Comparison of ENCODE assay signal across 22 mouse cellular contexts in genomic region chr3:37676291-37676690, GRCm38 (mm10). TPM values are rescaled to one million over a fixed set of nuclear protein-coding genes. Genes with fewer than 3 reads are reported as not detected.
DNase-seq lines count a peak whose midpoint lies in the region; ATAC-seq and TF ChIP-seq lines count a peak whose summit lies in the region.
"Had no signal": no experiment of that assay in that cellular context is flagged by ENCODE, and none has a peak within 500 bp of the region (broad histone marks: within the 10 kb centered on the region; RNA-seq: fewer than 3 reads in every experiment).

No protein-coding gene starts in this region.

- H3K4me3 ChIP-seq in heart, postnatal 0 days (ENCODE audit: low read depth, low read length): no peak overlapping the region
- no peak overlapping the region for H3K4me3 ChIP-seq in midbrain, embryonic 10.5 days
- H3K4me3 ChIP-seq in midbrain, postnatal 0 days (ENCODE audit: low read depth, low read length): no peak overlapping the region
- H3K4me3 ChIP-seq: embryonic facial prominence, embryonic 13.5 days; embryonic facial prominence, embryonic 15.5 days; erythroblast, embryonic 14.5 days; forebrain, embryonic 10.5 days; forebrain, embryonic 12.5 days had no signal

- ATAC-seq in heart, postnatal 0 days (ENCODE audit: insufficient read depth, low read depth): no peak
- ATAC-seq in midbrain, postnatal 0 days (ENCODE audit: low FRiP score): no peak
- ATAC-seq: forebrain, embryonic 14.5 days; forebrain, embryonic 16.5 days had no signal

- no peak for TF ChIP-seq CTCF in heart, postnatal 0 days (IDR thresholded peaks at IDR 0.05; ENCODE audit: low read depth)
- TF ChIP-seq CTCF in midbrain, postnatal 0 days (IDR thresholded peaks at IDR 0.05): no peak

- no peaks in the 10 kb centered on the region for H3K9me3 ChIP-seq in heart, postnatal 0 days (replicated peaks; ENCODE audit: control insufficient read depth, low read length)
- no peaks in the 10 kb centered on the region for H3K9me3 ChIP-seq in midbrain, embryonic 10.5 days (replicated peaks)
- H3K9me3 ChIP-seq in midbrain, postnatal 0 days (ENCODE audit: low read length): no peaks in the 10 kb centered on the region
- H3K9me3 ChIP-seq: embryonic facial prominence, embryonic 13.5 days; embryonic facial prominence, embryonic 15.5 days; forebrain, embryonic 10.5 days; forebrain, embryonic 12.5 days had no signal

- H3K27ac ChIP-seq in heart, postnatal 0 days (ENCODE audit: low read depth): no peak overlapping the region
- H3K27ac ChIP-seq in midbrain, embryonic 10.5 days (replicated peaks): 0 out of 2 replicates have a peak overlapping the region, but pooled peaks have one; percentile 28
- H3K27ac ChIP-seq in midbrain, postnatal 0 days (ENCODE audit: low read depth, low read length): no peak overlapping the region
- H3K27ac ChIP-seq: embryonic facial prominence, embryonic 13.5 days; embryonic facial prominence, embryonic 15.5 days; forebrain, embryonic 10.5 days; forebrain, embryonic 12.5 days had no signal

- H3K36me3 ChIP-seq in heart, postnatal 0 days (replicated peaks; ENCODE audit: control insufficient read depth, insufficient read depth, low read length): no peaks in the 10 kb centered on the region
- no peaks in the 10 kb centered on the region for H3K36me3 ChIP-seq in midbrain, embryonic 10.5 days
- H3K36me3 ChIP-seq in midbrain, postnatal 0 days (ENCODE audit: insufficient read depth, low read length): no peaks in the 10 kb centered on the region
- H3K36me3 ChIP-seq: embryonic facial prominence, embryonic 13.5 days; embryonic facial prominence, embryonic 15.5 days; forebrain, embryonic 10.5 days; forebrain, embryonic 12.5 days had no signal

- H3K4me2 ChIP-seq in heart, postnatal 0 days (ENCODE audit: low read depth, low read length): no peak overlapping the region
- H3K4me2 ChIP-seq in midbrain, postnatal 0 days (ENCODE audit: low read depth, low read length, poor library complexity, severe bottlenecking): no peak overlapping the region
- H3K4me2 ChIP-seq: embryonic facial prominence, embryonic 13.5 days; embryonic facial prominence, embryonic 15.5 days; forebrain, embryonic 12.5 days had no signal

- 66% methylated on average over 8 of the region's 8 CpGs for WGBS in heart, postnatal 0 days
- WGBS in midbrain, embryonic 10.5 days: 78% methylated on average over 8 of the region's 8 CpGs
- 62% methylated on average over 8 of the region's 8 CpGs for WGBS in midbrain, postnatal 0 days

- H3K4me1 ChIP-seq in heart, postnatal 0 days (ENCODE audit: control insufficient read depth, insufficient read depth): peaks cover 4% of the 10 kb centered on the region; the same call in 1 of the 2 replicates
- peaks cover 43% of the 10 kb centered on the region for H3K4me1 ChIP-seq in midbrain, embryonic 10.5 days
- no peaks in the 10 kb centered on the region; the same call in 1 of the 2 replicates for H3K4me1 ChIP-seq in midbrain, postnatal 0 days (ENCODE audit: insufficient read depth, low read length)

- TF ChIP-seq EP300 in heart, postnatal 0 days (IDR thresholded peaks at IDR 0.05; ENCODE audit: low read depth): no peak

- no peaks in the 10 kb centered on the region; the same call in none of the 2 replicates for H3K27me3 ChIP-seq in heart, postnatal 0 days (ENCODE audit: control insufficient read depth, insufficient read depth, low read length)
- peaks cover 83% of the 10 kb centered on the region for H3K27me3 ChIP-seq in midbrain, embryonic 10.5 days (ENCODE audit: low read depth, poor library complexity, severe bottlenecking)
- H3K27me3 ChIP-seq in midbrain, postnatal 0 days (ENCODE audit: insufficient read depth, low read length): no peaks in the 10 kb centered on the region

- intact Hi-C loops in heart, postnatal 10 days (cut with DNase I): no loop called here

- H3K9ac ChIP-seq in heart, postnatal 0 days (replicated peaks; ENCODE audit: low read depth, low read length): no peak overlapping the region
- no peak overlapping the region for H3K9ac ChIP-seq in midbrain, postnatal 0 days (replicated peaks; ENCODE audit: low read length, poor library complexity, severe bottlenecking)
- H3K9ac ChIP-seq: embryonic facial prominence, embryonic 13.5 days; embryonic facial prominence, embryonic 15.5 days; forebrain, embryonic 12.5 days had no signal

- DNase-seq in heart, postnatal 0 days (ENCODE audit: low spot score): peak; percentile 2
- no peak for DNase-seq in heart, postnatal 10 days
- no peak for DNase-seq in midbrain, embryonic 10.5 days (ENCODE audit: low spot score)
- DNase-seq in midbrain, postnatal 0 days (ENCODE audit: low spot score): no peak
- DNase-seq: adrenal gland, adult 2 months; adrenal gland, postnatal 10 days; adrenal gland, postnatal 25 days; cerebellum, adult 11 months; cerebellum, adult 18-20 months; cerebellum, adult 8-10 months; cerebellum, adult 9-11 months; cerebellum, postnatal 14 days; cerebellum, postnatal 36 days; embryo, embryonic 11 days had no signal

RNA-seq across cellular contexts. Expression of gene Spry1, which starts 36.5 kb away (rescaled TPM):
- 39.2 and 39.6 TPM in 2 replicates for total RNA-seq in heart, postnatal 0 days (2014; rRNA removed; ENCODE audit: low replicate concordance)
- 4.8 and 5.4 TPM in 2 replicates for polyA plus RNA-seq in heart, postnatal 0 days (2015; fragmentation: Nextera tagmentation; extraction: Ambion mirVana)
- 10 to 100 TPM; 41.9 to 48.3 TPM for total RNA-seq in heart, postnatal 10 days (2021)
- polyA plus RNA-seq in midbrain, embryonic 10.5 days (2016; fragmentation: Nextera tagmentation; extraction: Ambion mirVana): 18.2 and 19.6 TPM in 2 replicates
- 24.9 and 31.9 TPM in 2 replicates for total RNA-seq in midbrain, postnatal 0 days (2014; rRNA removed)
- 5.9 TPM in 2 replicates for polyA plus RNA-seq in midbrain, postnatal 0 days (2015; fragmentation: Nextera tagmentation; extraction: Ambion mirVana)
- total RNA-seq: MEL had no signal

RNA-seq across cellular contexts. Expression of gene Gm5148, which starts 48.0 kb away (rescaled TPM):
- total RNA-seq in heart, postnatal 0 days (2014; rRNA removed; ENCODE audit: low replicate concordance): not detected in 2 replicates
- 1.8 and 2.0 TPM in 2 replicates for polyA plus RNA-seq in heart, postnatal 0 days (2015; fragmentation: Nextera tagmentation; extraction: Ambion mirVana)
- under 1 TPM in 1 of 2 experiments, not detected in 1; 0.38 TPM for total RNA-seq in heart, postnatal 10 days (2021)
- 2.6 and 2.9 TPM in 2 replicates for polyA plus RNA-seq in midbrain, embryonic 10.5 days (2016; fragmentation: Nextera tagmentation; extraction: Ambion mirVana)
- total RNA-seq in midbrain, postnatal 0 days (2014; rRNA removed): 13.3 and 15.7 TPM in 2 replicates
- polyA plus RNA-seq in midbrain, postnatal 0 days (2015; fragmentation: Nextera tagmentation; extraction: Ambion mirVana): 17.5 and 17.8 TPM in 2 replicates

Comparison
In these comparisons a context has a peak if more than half of its experiments do, and no peak if none do; other contexts are left out.
1. RNA of gene Gm5148, which starts 48.0 kb away (total RNA-seq): 13.3 to 15.7 TPM in midbrain, postnatal 0 days; 0.38 TPM in heart, postnatal 10 days and not detected in heart, postnatal 0 days; every median in the first group is over 10 times any median in the second.